Mouse (Mus musculus): ENCODE measurements around the gene Cdyl2.

- TF ChIP-seq CTCF (IDR thresholded peaks at IDR 0.05; ENCODE audit: low read depth) (peak; percentile 63), EP300 (optimal IDR thresholded peaks at IDR 0.05) (no peak)
Observed at GRCm38 (mm10) chr8:116771797-116772343, 39.1 kb upstream of the Cdyl2 start.

All from stomach, postnatal 0 days (tissue).